9 mouse cellular contexts compared by ENCODE assay signal in the genomic region with DNA sequence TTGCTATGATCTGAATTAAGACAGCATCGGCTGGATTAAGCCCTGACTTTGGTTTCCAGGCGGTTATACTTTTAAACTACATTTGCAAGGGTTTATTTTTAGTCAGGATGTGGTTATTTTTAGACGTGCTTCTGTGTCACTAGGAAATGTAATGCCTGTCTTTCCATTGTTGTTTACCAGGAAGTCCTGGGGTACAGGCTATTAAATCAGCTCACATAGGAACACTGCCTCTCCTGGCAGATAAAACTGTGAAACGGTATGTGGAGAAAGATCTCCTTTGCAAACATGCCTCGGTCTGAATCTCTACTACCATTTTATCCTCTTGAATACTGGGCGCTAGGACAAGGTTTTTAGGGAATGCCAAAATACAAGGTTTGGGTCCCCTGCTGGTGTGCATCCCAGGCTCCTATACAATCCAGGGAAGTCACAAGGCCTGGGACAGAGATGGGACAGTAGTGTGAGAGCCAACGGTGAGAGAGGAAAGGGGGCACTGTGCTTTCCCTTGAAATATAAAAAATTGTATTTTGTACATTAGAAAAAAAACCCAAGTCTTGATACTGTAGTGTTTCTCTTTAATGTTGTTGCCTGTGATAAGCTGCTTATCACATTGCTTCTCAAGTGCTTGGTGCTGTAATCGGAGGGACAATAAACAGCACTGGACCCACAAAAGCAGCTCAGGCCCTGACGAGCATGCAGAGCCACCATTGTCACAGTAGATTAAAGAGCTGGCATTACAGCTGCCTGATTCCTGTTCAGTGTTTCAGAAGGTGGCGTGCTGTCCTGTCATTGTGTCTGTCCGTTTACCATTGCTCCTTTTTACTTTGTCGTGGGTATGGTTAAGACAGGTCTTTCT. TPM values are rescaled to one million over a fixed set of nuclear protein-coding genes. Genes with fewer than 3 reads are reported as not detected.
DNase-seq lines count a peak whose midpoint lies in the region; ATAC-seq lines count a peak whose summit lies in the region.
"Had no signal": no experiment of that assay in that cellular context is flagged by ENCODE, and none has a peak within 500 bp of the region (broad histone marks: within the 10 kb centered on the region; RNA-seq: fewer than 3 reads in every experiment).

No protein-coding gene starts in this region.

- H3K27ac ChIP-seq in embryonic facial prominence, embryonic 14.5 days (replicated peaks; ENCODE audit: low read depth, low read length), result no peak overlapping the region
- H3K27ac ChIP-seq in hindbrain, embryonic 15.5 days (replicated peaks), result peak overlapping the region; percentile 31; the same call in 1 of the 2 replicates
- H3K27ac ChIP-seq in midbrain, embryonic 13.5 days, result peak overlapping the region; percentile 85

- no peak overlapping the region for H3K4me2 ChIP-seq in embryonic facial prominence, embryonic 14.5 days (ENCODE audit: low read depth, low read length)
- no peak overlapping the region for H3K4me2 ChIP-seq in hindbrain, embryonic 15.5 days
- 0 out of 2 replicates have a peak overlapping the region, but pooled peaks have one; percentile 6 for H3K4me2 ChIP-seq in midbrain, embryonic 13.5 days (replicated peaks)

- no peaks in the 10 kb centered on the region for H3K9me3 ChIP-seq in embryonic facial prominence, embryonic 14.5 days (ENCODE audit: control insufficient read depth, low read length)
- no peaks in the 10 kb centered on the region for H3K9me3 ChIP-seq in hindbrain, embryonic 15.5 days
- no peaks in the 10 kb centered on the region for H3K9me3 ChIP-seq in midbrain, embryonic 13.5 days

- no peak overlapping the region for H3K9ac ChIP-seq in embryonic facial prominence, embryonic 14.5 days (ENCODE audit: low read depth, low read length)
- H3K9ac ChIP-seq in hindbrain, embryonic 15.5 days, result no peak overlapping the region
- no peak overlapping the region for H3K9ac ChIP-seq in midbrain, embryonic 13.5 days (replicated peaks)

- H3K36me3 ChIP-seq in embryonic facial prominence, embryonic 14.5 days (ENCODE audit: control insufficient read depth, insufficient read depth, low read length), result peaks cover 35% of the 10 kb centered on the region
- peaks cover 23% of the 10 kb centered on the region for H3K36me3 ChIP-seq in hindbrain, embryonic 15.5 days
- H3K36me3 ChIP-seq in midbrain, embryonic 13.5 days, result peaks cover 26% of the 10 kb centered on the region

- H3K4me3 ChIP-seq in embryonic facial prominence, embryonic 14.5 days (ENCODE audit: low read depth, low read length), result no peak overlapping the region
- no peak overlapping the region for H3K4me3 ChIP-seq in hindbrain, embryonic 15.5 days
- no peak overlapping the region for H3K4me3 ChIP-seq in midbrain, embryonic 13.5 days (replicated peaks)

- no peaks in the 10 kb centered on the region for H3K4me1 ChIP-seq in embryonic facial prominence, embryonic 14.5 days (ENCODE audit: control insufficient read depth, insufficient read depth, low read length)
- H3K4me1 ChIP-seq in hindbrain, embryonic 15.5 days (replicated peaks), result peaks cover 33% of the 10 kb centered on the region
- H3K4me1 ChIP-seq in midbrain, embryonic 13.5 days (replicated peaks), result peaks cover 42% of the 10 kb centered on the region

- peak; percentile 38 for DNase-seq in kidney, adult 9 months
- no peak for DNase-seq in kidney, adult 11 months
- DNase-seq in embryonic facial prominence, embryonic 14.5 days (ENCODE audit: low spot score), result peak; percentile 51
- no peak for DNase-seq in thymus, postnatal 25 days
- no peak for DNase-seq in spleen, postnatal 14 days (ENCODE audit: low spot score in 2 of 2)

- WGBS in embryonic facial prominence, embryonic 14.5 days, result 57% methylated on average over 12 of the region's 12 CpGs
- WGBS in hindbrain, embryonic 15.5 days, result 27% methylated on average over 12 of the region's 12 CpGs
- 17% methylated on average over 12 of the region's 12 CpGs for WGBS in midbrain, embryonic 13.5 days

- H3K27me3 ChIP-seq in embryonic facial prominence, embryonic 14.5 days (replicated peaks; ENCODE audit: control insufficient read depth, insufficient read depth, low read length), result no peaks in the 10 kb centered on the region
- no peaks in the 10 kb centered on the region for H3K27me3 ChIP-seq in hindbrain, embryonic 15.5 days
- H3K27me3 ChIP-seq in midbrain, embryonic 13.5 days, result no peaks in the 10 kb centered on the region

- no peak for ATAC-seq in embryonic facial prominence, embryonic 14.5 days (ENCODE audit: low read depth)
- ATAC-seq in hindbrain, embryonic 15.5 days (ENCODE audit: low FRiP score, low read depth), result no peak
- peak; percentile 73 for ATAC-seq in midbrain, embryonic 13.5 days
- no peak for ATAC-seq in frontal cortex, adult (ENCODE audit: low TSS enrichment)
- ATAC-seq: inflammation-experienced regulatory T-cells, adult 6 months had no signal

RNA-seq across cellular contexts. Expression of gene Ric8b, which starts 51.7 kb away (rescaled TPM):
- 17.7 and 20.7 TPM in 2 replicates for polyA plus RNA-seq in embryonic facial prominence, embryonic 14.5 days (2014; fragmentation: Nextera tagmentation; extraction: Ambion mirVana)
- polyA plus RNA-seq in hindbrain, embryonic 15.5 days (2015; fragmentation: Nextera tagmentation; extraction: Ambion mirVana), result 45.0 and 48.1 TPM in 2 replicates
- polyA plus RNA-seq in midbrain, embryonic 13.5 days (2015; fragmentation: Nextera tagmentation; extraction: Ambion mirVana), result 44.9 and 49.9 TPM in 2 replicates

Comparison
In these comparisons a context has a peak if more than half of its experiments do, and no peak if none do; other contexts are left out.
1. DNase-seq: peak in kidney, adult 9 months (single experiment) and embryonic facial prominence, embryonic 14.5 days (single experiment); none in kidney, adult 11 months (single experiment), thymus, postnatal 25 days (single experiment) and spleen, postnatal 14 days (0 of 2).